Mouse (Mus musculus) E14TG2a.4 (cell line): Measurements from ENCODE around the gene Fry.

Experiments used
- H3K27me3 ChIP-seq: 2 replicates; pipeline ENCODE4 v1.6.1; 2014; ENCODE audit warnings: low read length, control low read depth; ENCODE audit not compliant: insufficient read depth
- H3K36me3 ChIP-seq: 2 replicates; pipeline ENCODE4 v1.6.1; 2014; ENCODE audit warnings: low read length, control low read depth; ENCODE audit not compliant: insufficient read depth
- H3K4me1 ChIP-seq: replicated peaks from 2 replicates; pipeline ENCODE4 v1.6.1; 2014; ENCODE audit warnings: low read depth, low read length, control low read depth
- H3K4me3 ChIP-seq: replicated peaks from 2 replicates; pipeline ENCODE4 v1.5.1; 2014; ENCODE audit warnings: mild to moderate bottlenecking, low read length
- H3K9me3 ChIP-seq: 2 replicates; pipeline ENCODE4 v1.6.1; 2014; ENCODE audit warnings: low read length, control low read depth
- CTCF ChIP-seq: conservative IDR thresholded peaks from 2 replicates; pipeline ENCODE4 v1.5.1; 2014; ENCODE audit warnings: low read length
- NANOG ChIP-seq: IDR thresholded peaks from 2 replicates; pipeline ENCODE4 v1.6.1; 2014; ENCODE audit warnings: borderline replicate concordance, low read length, mixed read lengths
- POU5F1 ChIP-seq: IDR thresholded peaks from 2 replicates; pipeline ENCODE4 v1.6.1; 2014; ENCODE audit warnings: low read length, borderline replicate concordance

Fry gene

DNA sequence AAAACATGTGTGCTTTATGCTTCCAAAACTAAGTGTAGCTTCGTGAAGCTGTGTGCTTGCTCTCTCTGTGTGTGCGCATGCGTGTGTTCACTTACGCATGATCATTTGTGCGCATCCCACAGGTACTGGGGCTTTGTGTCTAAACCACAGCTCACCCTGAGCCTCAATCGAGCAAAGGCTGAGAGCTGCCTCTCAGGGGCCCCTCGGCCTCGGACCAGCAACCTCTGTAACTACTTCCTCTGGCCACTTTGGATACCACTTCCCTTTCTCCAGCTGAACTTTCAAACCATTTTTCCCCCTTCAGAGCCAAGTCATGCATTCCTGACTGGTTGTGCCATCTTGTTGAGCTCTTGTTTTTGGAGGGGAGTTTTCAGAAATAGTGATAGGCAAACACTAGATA is 36.9 kb downstream of the Fry start:
- Histone ChIP-seq H3K9me3 (no peaks in the 10 kb centered on the region), H3K36me3 (no peaks in the 10 kb centered on the region), H3K4me3 (no peak overlapping the region), H3K27me3 (no peaks in the 10 kb centered on the region), H3K4me1 (peaks cover 19% of the 10 kb centered on the region)
- TF ChIP-seq NANOG (no peak), CTCF (no peak), POU5F1 (no peak)

GRCm38 (mm10) chr5:150156063-150156786 is 37.8 kb downstream of the Fry start:
- no peak overlapping the region for H3K4me3 ChIP-seq
- TF ChIP-seq NANOG (no peak), POU5F1 (no peak), CTCF (no peak)
- H3K27me3 ChIP-seq, result no peaks in the 10 kb centered on the region
- H3K36me3 ChIP-seq, result no peaks in the 10 kb centered on the region
- peaks cover 24% of the 10 kb centered on the region for H3K4me1 ChIP-seq
- H3K9me3 ChIP-seq, result no peaks in the 10 kb centered on the region

GRCm38 (mm10) chr5:150157682-150158081 is 39.2 kb downstream of the Fry start:
- TF ChIP-seq POU5F1, result no peak
- TF ChIP-seq CTCF, result peak; percentile 78
- Histone ChIP-seq H3K4me1 (peaks cover 19% of the 10 kb centered on the region), H3K4me3 (no peak overlapping the region), H3K27me3 (no peaks in the 10 kb centered on the region), H3K36me3 (no peaks in the 10 kb centered on the region), H3K9me3 (no peaks in the 10 kb centered on the region)

- Histone ChIP-seq H3K27me3 (no peaks in the 10 kb centered on the region), H3K9me3 (no peaks in the 10 kb centered on the region), H3K36me3 (no peaks in the 10 kb centered on the region), H3K4me3 (no peak overlapping the region), H3K4me1 (peaks cover 19% of the 10 kb centered on the region)
- TF ChIP-seq NANOG, result no peak
- no peak for TF ChIP-seq POU5F1
- no peak for TF ChIP-seq CTCF
Measured at GRCm38 (mm10) chr5:150159151-150159550, 40.7 kb downstream of the Fry start.

- Histone ChIP-seq H3K9me3 (no peaks in the 10 kb centered on the region), H3K4me3 (no peak overlapping the region), H3K36me3 (no peaks in the 10 kb centered on the region), H3K4me1 (peaks cover 19% of the 10 kb centered on the region), H3K27me3 (no peaks in the 10 kb centered on the region)
- TF ChIP-seq CTCF (peak; percentile 60), NANOG (no peak)
Measured at GRCm38 (mm10) chr5:150161193-150161592, 42.7 kb downstream of the Fry start.

DNA sequence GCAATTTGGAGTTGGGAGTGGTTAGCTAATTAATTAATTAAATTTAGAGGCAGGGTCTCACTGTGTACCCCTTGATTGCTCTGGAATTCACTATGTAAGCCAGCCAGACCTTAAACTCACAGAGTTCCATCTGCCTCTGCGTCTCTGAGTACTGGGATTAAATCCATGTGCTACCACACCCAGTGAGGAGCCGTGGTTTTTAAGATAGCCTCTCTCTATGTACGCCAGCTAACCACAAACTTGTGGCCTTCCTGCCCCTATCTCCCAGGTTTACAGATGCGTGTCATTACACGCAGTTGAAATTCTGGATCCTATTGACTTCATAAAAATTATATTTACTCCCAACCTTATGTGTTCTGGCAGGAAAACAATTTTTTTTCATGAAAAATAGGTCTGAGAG is 43.5 kb downstream of the Fry start:
- no peaks in the 10 kb centered on the region for H3K27me3 ChIP-seq
- H3K36me3 ChIP-seq, result no peaks in the 10 kb centered on the region
- no peak overlapping the region for H3K4me3 ChIP-seq
- H3K4me1 ChIP-seq, result peaks cover 18% of the 10 kb centered on the region
- H3K9me3 ChIP-seq, result no peaks in the 10 kb centered on the region
- TF ChIP-seq POU5F1 (no peak), CTCF (no peak), NANOG (no peak)

DNA sequence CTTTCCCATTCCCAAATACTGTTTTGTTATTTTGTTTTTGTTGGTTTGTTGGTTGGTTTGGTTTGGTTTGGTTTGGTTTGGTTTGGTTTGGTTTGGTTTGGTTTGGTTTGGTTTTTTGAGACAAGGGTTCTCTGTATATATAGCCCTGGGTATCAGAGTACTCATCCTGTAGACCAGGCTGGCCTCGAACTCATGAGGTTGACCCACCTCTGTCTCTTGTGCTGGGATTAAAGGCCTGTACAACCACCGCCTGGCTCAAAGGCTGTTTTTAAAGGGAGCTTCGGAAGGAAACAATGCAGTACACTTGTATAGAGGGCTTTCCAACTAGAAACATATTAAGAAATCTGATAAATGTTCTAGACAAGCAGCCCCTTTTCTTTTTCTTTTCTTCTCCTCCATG is 46.2 kb downstream of the Fry start:
- TF ChIP-seq NANOG, result no peak
- TF ChIP-seq CTCF, result no peak
- no peak for TF ChIP-seq POU5F1
- H3K27me3 ChIP-seq, result no peaks in the 10 kb centered on the region
- no peaks in the 10 kb centered on the region for H3K9me3 ChIP-seq
- peaks cover 13% of the 10 kb centered on the region for H3K4me1 ChIP-seq
- no peak overlapping the region for H3K4me3 ChIP-seq
- no peaks in the 10 kb centered on the region for H3K36me3 ChIP-seq

DNA sequence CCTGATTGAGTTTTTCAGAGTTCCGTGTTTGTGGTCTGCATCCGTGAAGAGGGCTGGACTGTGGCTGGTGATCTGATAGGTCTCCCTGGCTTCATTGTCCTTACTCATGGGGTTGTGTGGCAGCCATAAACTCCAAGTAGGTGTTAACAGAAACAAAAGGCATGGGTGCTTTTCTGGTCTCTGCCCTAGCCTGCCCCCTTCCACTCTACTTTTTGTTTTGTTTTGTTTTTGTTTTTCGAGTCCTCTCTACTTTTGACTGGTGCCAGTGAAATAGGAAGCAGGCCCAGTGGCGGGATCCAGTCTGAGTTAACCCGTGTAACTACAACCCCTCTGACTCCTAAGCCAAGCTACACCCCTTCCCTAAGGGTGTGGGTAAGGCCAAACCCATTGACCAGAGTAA is 48.4 kb downstream of the Fry start:
- Histone ChIP-seq H3K36me3 (no peaks in the 10 kb centered on the region), H3K4me1 (peaks cover 19% of the 10 kb centered on the region), H3K27me3 (no peaks in the 10 kb centered on the region), H3K9me3 (no peaks in the 10 kb centered on the region), H3K4me3 (no peak overlapping the region)
- no peak for TF ChIP-seq CTCF
- no peak for TF ChIP-seq POU5F1
- no peak for TF ChIP-seq NANOG

DNA sequence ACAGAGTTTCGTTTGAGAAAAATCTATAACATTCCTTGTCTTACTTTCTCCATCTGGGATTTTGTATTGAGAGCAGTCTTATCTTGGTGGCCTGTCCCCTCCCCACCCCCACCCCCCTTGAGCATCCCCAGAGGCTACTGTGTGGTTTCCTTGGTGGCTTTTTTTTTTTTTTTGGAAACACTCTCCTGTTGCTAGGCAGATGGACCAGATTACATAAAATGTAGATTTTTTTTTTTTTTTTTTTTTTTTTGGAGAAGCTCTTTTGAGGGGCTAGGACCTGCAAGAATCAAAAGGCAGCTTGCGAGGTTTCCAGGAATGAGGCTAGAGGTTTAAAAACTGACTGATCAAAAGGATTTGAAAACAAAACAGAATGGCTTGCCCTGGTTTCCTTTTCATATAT is 48.8 kb downstream of the Fry start:
- no peaks in the 10 kb centered on the region for H3K9me3 ChIP-seq
- H3K4me1 ChIP-seq, result peaks cover 23% of the 10 kb centered on the region
- TF ChIP-seq NANOG (no peak), CTCF (no peak), POU5F1 (no peak)
- no peak overlapping the region for H3K4me3 ChIP-seq
- no peaks in the 10 kb centered on the region for H3K36me3 ChIP-seq
- H3K27me3 ChIP-seq, result no peaks in the 10 kb centered on the region
